Mouse (Mus musculus) limb, embryonic 13.5 days (tissue): Measurements from ENCODE around the gene Rspo3. TPM values are rescaled to one million over a fixed set of nuclear protein-coding genes. Genes with fewer than 3 reads are reported as not detected.

Source experiments
- ATAC-seq: fragments of 200-750 bp; cut with Nextera tagmentation; 2 replicates; pipeline ENCODE4 v1.8.0; 2017; ENCODE audit warnings: low read depth, moderate number of reproducible peaks, moderate TSS enrichment; ENCODE audit not compliant: low FRiP score
- H3K27ac ChIP-seq: fragments of 300-500 bp; sonication (generic); 2 replicates; pipeline ENCODE4 v1.5.1; 2015; ENCODE audit warnings: inconsistent platforms, mild to moderate bottlenecking, moderate library complexity
- H3K27me3 ChIP-seq: fragments of 300-500 bp; sonication (generic); 2 replicates; pipeline ENCODE4 v1.6.1; 2015; ENCODE audit warnings: mild to moderate bottlenecking, inconsistent platforms
- H3K36me3 ChIP-seq: fragments of 300-500 bp; sonication (generic); 2 replicates; pipeline ENCODE4 v1.6.1; 2015; ENCODE audit warnings: inconsistent platforms, mild to moderate bottlenecking, moderate library complexity
- H3K4me1 ChIP-seq: fragments of 300-500 bp; sonication (generic); 2 replicates; pipeline ENCODE4 v1.6.1; 2015; ENCODE audit warnings: inconsistent platforms
- H3K4me2 ChIP-seq: fragments of 300-500 bp; sonication (generic); replicated peaks from 2 replicates; pipeline ENCODE4 v1.6.1; 2015; ENCODE audit warnings: inconsistent platforms, mild to moderate bottlenecking, moderate library complexity
- H3K4me3 ChIP-seq: fragments of 300-500 bp; sonication (generic); 2 replicates; pipeline ENCODE4 v1.5.1; 2015; ENCODE audit warnings: moderate library complexity, mild to moderate bottlenecking, inconsistent platforms
- H3K9ac ChIP-seq: fragments of 300-500 bp; sonication (generic); 2 replicates; pipeline ENCODE4 v1.6.1; 2015; ENCODE audit warnings: mild to moderate bottlenecking, inconsistent platforms
- H3K9me3 ChIP-seq: fragments of 300-500 bp; sonication (generic); 2 replicates; pipeline ENCODE4 v1.6.1; 2016; ENCODE audit warnings: inconsistent platforms
- WGBS: fragments of 180-500 bp; shearing (Covaris S2); methylation state at CpG from one replicate; pipeline ENCODE4 v1.1.7; 2015; 5-methylcytosine and 5-hydroxymethylcytosine counted together
- polyA plus RNA-seq: library from polyadenylated mRNA; unstranded; fragments of >200 nt; fragmentation: Nextera tagmentation; extraction: Ambion mirVana; gene quantifications from 2 replicates; pipeline ENCODE4 v1.2.1, GENCODE M21; 2015

The Rspo3 gene
- polyA plus RNA-seq, 1 experiment from 2014 or later: 24.1 TPM

DNA sequence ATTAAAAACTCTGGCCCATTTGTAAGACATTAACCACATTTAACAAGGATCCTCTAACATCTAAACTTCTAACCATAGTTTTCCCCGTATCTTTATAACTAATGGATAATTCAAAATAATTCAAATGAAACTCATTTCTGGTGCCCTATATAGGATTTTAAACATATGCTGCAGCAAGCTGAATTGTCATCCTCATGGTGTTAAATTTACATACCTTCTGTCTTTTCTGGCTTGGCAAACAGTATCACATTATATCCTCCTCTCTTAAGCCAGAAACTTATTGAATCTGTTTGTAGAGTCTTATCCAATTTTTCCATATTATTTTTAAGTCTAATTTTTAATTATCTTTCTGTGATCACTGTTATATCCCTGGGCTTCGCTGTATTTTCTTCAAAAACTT is 111.1 kb downstream of the Rspo3 start:
- Histone ChIP-seq H3K27ac (no peak overlapping the region), H3K4me2 (no peak overlapping the region), H3K9me3 (no peaks in the 10 kb centered on the region), H3K4me1 (no peaks in the 10 kb centered on the region), H3K4me3 (no peak overlapping the region), H3K9ac (no peak overlapping the region), H3K27me3 (no peaks in the 10 kb centered on the region), H3K36me3 (no peaks in the 10 kb centered on the region)
- no peak for ATAC-seq
- WGBS: 81% methylated on average over 2 of the region's 2 CpGs

DNA sequence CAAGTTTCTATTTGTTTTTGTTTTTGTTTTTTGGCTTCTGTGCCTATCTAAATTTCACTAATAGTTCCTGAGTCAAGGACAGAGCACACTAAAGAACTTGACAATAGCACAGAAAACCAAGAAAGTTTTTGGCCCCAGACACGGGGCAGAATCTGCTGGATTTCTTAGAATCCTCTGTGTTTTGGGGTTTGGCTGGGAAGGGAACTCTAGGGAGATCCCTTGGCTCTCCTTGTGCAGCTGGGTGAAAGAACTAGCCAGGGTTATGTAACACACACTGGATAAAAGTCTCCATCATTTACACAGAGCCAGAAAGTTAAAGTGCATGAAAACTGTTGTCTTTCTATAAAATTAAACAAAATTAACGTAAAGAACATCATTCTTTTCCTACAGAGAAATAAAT is 121.3 kb downstream of the Rspo3 start:
- no peak overlapping the region for H3K9ac ChIP-seq
- no peaks in the 10 kb centered on the region for H3K4me1 ChIP-seq
- H3K27me3 ChIP-seq: no peaks in the 10 kb centered on the region
- no peak overlapping the region for H3K27ac ChIP-seq
- ATAC-seq: no peak
- H3K36me3 ChIP-seq: no peaks in the 10 kb centered on the region
- no peak overlapping the region for H3K4me2 ChIP-seq
- no peak overlapping the region for H3K4me3 ChIP-seq
- WGBS: 75% methylated on average over 2 of the region's 2 CpGs
- no peaks in the 10 kb centered on the region for H3K9me3 ChIP-seq

DNA sequence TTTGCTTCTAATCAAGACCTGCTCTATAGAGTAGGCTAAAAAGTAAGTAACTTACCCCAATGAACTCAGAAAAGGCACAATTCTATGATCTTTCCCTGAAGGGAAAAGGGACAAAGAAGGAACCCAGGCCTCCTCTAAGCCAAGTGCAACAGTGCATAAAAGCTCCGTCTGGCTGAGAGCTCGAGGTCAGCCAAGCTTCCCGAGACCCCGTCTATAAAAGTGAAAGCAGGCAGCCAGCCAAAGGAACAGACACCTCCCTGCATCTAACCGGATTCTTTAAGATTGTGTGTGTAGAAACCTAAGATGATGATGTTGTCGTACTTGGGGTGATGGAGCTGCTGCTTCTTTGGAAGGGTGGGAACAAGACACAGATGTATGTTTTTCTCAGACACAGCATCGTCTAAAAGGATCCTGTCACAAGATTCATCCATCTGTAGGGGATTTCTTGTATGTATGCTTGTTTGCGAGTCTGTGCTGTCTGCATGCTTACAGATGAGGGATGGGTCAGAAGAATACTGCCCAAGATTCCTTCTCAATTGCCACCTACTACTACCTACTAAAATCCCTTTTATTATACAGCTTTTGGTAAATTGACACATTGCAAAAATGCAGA is 132.9 kb downstream of the Rspo3 start:
- Histone ChIP-seq H3K36me3 (no peaks in the 10 kb centered on the region), H3K27ac (no peak overlapping the region), H3K4me3 (no peak overlapping the region), H3K9me3 (no peaks in the 10 kb centered on the region), H3K4me2 (no peak overlapping the region; the same call in 1 of the 2 replicates), H3K27me3 (no peaks in the 10 kb centered on the region), H3K4me1 (no peaks in the 10 kb centered on the region), H3K9ac (no peak overlapping the region; the same call in 1 of the 2 replicates)
- 41% methylated on average over 8 of the region's 8 CpGs for WGBS
- no peak; the same call in 1 of the 2 replicates for ATAC-seq

Other genes with a start within 250 kb of the Rspo3 start
- 17.1 and 18.6 TPM in 2 replicates for gene Echdc1, start 222.7 kb downstream of the Rspo3 start, polyA plus RNA-seq
- gene Rnf146, start 173.4 kb downstream of the Rspo3 start, polyA plus RNA-seq: 57.9 and 60.2 TPM in 2 replicates